Mouse (Mus musculus): Measurements from ENCODE around the gene Tmem245.

Tmem245 gene

GRCm38 (mm10) chr4:56856371-56856949 is 90.8 kb downstream of the Tmem245 start:
- POLR2A ChIA-PET: interaction anchor here in 2 of 4 experiments (0.8 to 3.4 kb wide), 10 partner anchors 9 to 93 kb away, joined by 3 to 29 read pairs (median 4); partner anchors contain the start of gene Ctnnal1 (in 2 of the 2)
- CTCF ChIA-PET: interaction anchor here in 1 of 4 experiments (1.3 kb wide), 1 partner anchor 9 kb away, joined by 4 read pairs; no protein-coding TSS in a partner anchor

- ChIA-PET POLR2A (interaction anchor here in 2 of 4 experiments (0.7 to 3.4 kb wide), 10 partner anchors 9 to 94 kb away, joined by 3 to 29 read pairs (median 4); partner anchors contain the start of gene Ctnnal1 (in 2 of the 2)), CTCF (interaction anchor here in 1 of 4 experiments (0.6 to 1.3 kb wide), 2 partner anchors 9 to 36 kb away, joined by 3 to 4 read pairs; no protein-coding TSS in a partner anchor)
Observed at GRCm38 (mm10) chr4:56855935-56856334, 91.3 kb downstream of the Tmem245 start.

GRCm38 (mm10) chr4:56850724-56851123 is 96.5 kb downstream of the Tmem245 start:
- ChIA-PET POLR2A (interaction anchor here in 1 of 4 experiments (0.9 to 2.3 kb wide), 3 partner anchors 10 to 48 kb away, joined by 3 to 7 read pairs (median 4); partner anchors contain the start of genes Elp1 and Fam206a), CTCF (interaction anchor here in 1 of 4 experiments (0.5 kb wide), 1 partner anchor 109 kb away, joined by 6 read pairs; no protein-coding TSS in a partner anchor)

GRCm38 (mm10) chr4:56848044-56848443 is 99.2 kb downstream of the Tmem245 start:
- CTCF ChIA-PET: interaction anchor here in 2 of 4 experiments (1.0 to 1.2 kb wide), 3 partner anchors 8 to 28 kb away, joined by 3 to 4 read pairs (median 3); no protein-coding TSS in a partner anchor

GRCm38 (mm10) chr4:56847400-56847799 is 99.8 kb downstream of the Tmem245 start:
- POLR2A ChIA-PET: interaction anchor here in 2 of 4 experiments (1.0 to 5.8 kb wide), 22 partner anchors 9 to 1373 kb away, joined by 3 to 31 read pairs (median 6); partner anchors contain the start of genes Ctnnal1 (in 2 of the 2), Elp1 (in 2 of the 2), Fam206a (in 2 of the 2) and Actl7b (in 1 of the 2)

More at GRCm38 (mm10) chr4:56848044-56848443, 99.2 kb downstream of the Tmem245 start:
- POLR2A ChIA-PET: interaction anchor here in 2 of 4 experiments (0.6 to 5.8 kb wide), 16 partner anchors 8 to 926 kb away, joined by 3 to 31 read pairs (median 5); partner anchors contain the start of genes Ctnnal1 (in 2 of the 2), Actl7b (in 1 of the 2), Elp1 (in 1 of the 2) and Fam206a (in 1 of the 2)

GRCm38 (mm10) chr4:56845896-56846533 is 101.2 kb downstream of the Tmem245 start:
- POLR2A ChIA-PET: interaction anchor here in 3 of 4 experiments (0.5 to 5.8 kb wide), 27 partner anchors 8 to 1368 kb away, joined by 3 to 31 read pairs (median 5); partner anchors contain the start of genes Ctnnal1 (in 2 of the 3), Elp1 (in 1 of the 3), Fam206a (in 1 of the 3) and Gm26657 (in 1 of the 3)
- CTCF ChIA-PET: interaction anchor here (0.6 to 1.8 kb wide), 14 partner anchors 8 to 1566 kb away, joined by 3 to 12 read pairs (median 3); partner anchors contain the start of gene Ctnnal1 (in 1 of the 4)

More at GRCm38 (mm10) chr4:56847400-56847799, 99.8 kb downstream of the Tmem245 start:
- CTCF ChIA-PET: interaction anchor here in 2 of 4 experiments (0.6 to 1.2 kb wide), 4 partner anchors 9 to 109 kb away, joined by 3 to 4 read pairs (median 4); no protein-coding TSS in a partner anchor

- CTCF ChIA-PET: interaction anchor here (0.6 to 1.8 kb wide), 9 partner anchors 9 to 281 kb away, joined by 3 to 15 read pairs (median 5); partner anchors contain the start of genes Ctnnal1 (in 1 of the 4), Elp1 (in 1 of the 4) and Fam206a (in 1 of the 4)
Observed at GRCm38 (mm10) chr4:56844911-56845310, 102.3 kb downstream of the Tmem245 start.

GRCm38 (mm10) chr4:56843963-56844362 is 103.3 kb downstream of the Tmem245 start:
- POLR2A ChIA-PET: interaction anchor here in 2 of 4 experiments (0.6 to 5.8 kb wide), 7 partner anchors 8 to 195 kb away, joined by 3 to 31 read pairs (median 4); partner anchors contain the start of genes Elp1 (in 1 of the 2) and Fam206a (in 1 of the 2)
- CTCF ChIA-PET: interaction anchor here in 2 of 4 experiments (0.9 to 1.5 kb wide), 3 partner anchors 9 to 88 kb away, joined by 3 to 4 read pairs (median 4); no protein-coding TSS in a partner anchor

More at GRCm38 (mm10) chr4:56844911-56845310, 102.3 kb downstream of the Tmem245 start:
- POLR2A ChIA-PET: interaction anchor here in 3 of 4 experiments (0.6 to 5.8 kb wide), 10 partner anchors 11 to 1365 kb away, joined by 3 to 31 read pairs (median 4); partner anchors contain the start of genes Elp1 (in 1 of the 3) and Fam206a (in 1 of the 3)

GRCm38 (mm10) chr4:56842501-56842900 is 104.7 kb downstream of the Tmem245 start:
- POLR2A ChIA-PET: interaction anchor here in 2 of 4 experiments (0.6 to 5.8 kb wide), 5 partner anchors 8 to 473 kb away, joined by 3 to 31 read pairs (median 3); partner anchors contain the start of genes Elp1 (in 2 of the 2), Fam206a (in 2 of the 2) and Ctnnal1 (in 1 of the 2)

GRCm38 (mm10) chr4:56840297-56840696 is 106.9 kb downstream of the Tmem245 start:
- CTCF ChIA-PET: no interaction called here

More at GRCm38 (mm10) chr4:56842501-56842900, 104.7 kb downstream of the Tmem245 start:
- CTCF ChIA-PET: interaction anchor here in 1 of 4 experiments (1.5 kb wide), 1 partner anchor 10 kb away, joined by 4 read pairs; no protein-coding TSS in a partner anchor

GRCm38 (mm10) chr4:56837661-56838060 is 109.6 kb downstream of the Tmem245 start:
- ChIA-PET POLR2A (no interaction called here), CTCF (interaction anchor here in 1 of 4 experiments (1.8 kb wide), 1 partner anchor 17 kb away, joined by 4 read pairs; no protein-coding TSS in a partner anchor)

More at GRCm38 (mm10) chr4:56840297-56840696, 106.9 kb downstream of the Tmem245 start:
- POLR2A ChIA-PET: interaction anchor here in 1 of 4 experiments (0.6 kb wide), 1 partner anchor 1384 kb away, joined by 3 read pairs; no protein-coding TSS in a partner anchor

- ChIA-PET POLR2A (interaction anchor here in 3 of 4 experiments (0.6 to 3.6 kb wide), 5 partner anchors 14 to 30 kb away, joined by 3 to 15 read pairs (median 4); partner anchors contain the start of genes Elp1 (in 2 of the 3) and Fam206a (in 2 of the 3)), CTCF (interaction anchor here in 2 of 4 experiments (0.7 to 1.4 kb wide), 2 partner anchors 12 to 69 kb away, joined by 3 to 5 read pairs; no protein-coding TSS in a partner anchor)
Observed at GRCm38 (mm10) chr4:56831998-56832397, 115.2 kb downstream of the Tmem245 start.

GRCm38 (mm10) chr4:56831013-56831609 is 116.1 kb downstream of the Tmem245 start:
- ChIA-PET POLR2A (interaction anchor here in 1 of 4 experiments (0.6 to 1.0 kb wide), 3 partner anchors 11 to 116 kb away, joined by 3 read pairs; no protein-coding TSS in a partner anchor), CTCF (interaction anchor here in 3 of 4 experiments (0.5 to 1.1 kb wide), 4 partner anchors 11 to 1019 kb away, joined by 3 to 6 read pairs (median 4); no protein-coding TSS in a partner anchor)

GRCm38 (mm10) chr4:56829511-56829921 is 117.7 kb downstream of the Tmem245 start:
- CTCF ChIA-PET: interaction anchor here in 1 of 4 experiments (1.5 kb wide), 1 partner anchor 9 kb away, joined by 6 read pairs; no protein-coding TSS in a partner anchor
- POLR2A ChIA-PET: interaction anchor here in 2 of 4 experiments (0.8 to 1.5 kb wide), 2 partner anchors 9 to 36 kb away, joined by 3 to 5 read pairs; partner anchors contain the start of gene Ctnnal1 (in 1 of the 2)

GRCm38 (mm10) chr4:56828932-56829331 is 118.3 kb downstream of the Tmem245 start:
- POLR2A ChIA-PET: interaction anchor here in 3 of 4 experiments (0.7 to 1.5 kb wide), 4 partner anchors 8 to 112 kb away, joined by 3 to 8 read pairs (median 4); partner anchors contain the start of gene Ctnnal1 (in 2 of the 3)
- CTCF ChIA-PET: interaction anchor here in 2 of 4 experiments (1.2 to 1.5 kb wide), 2 partner anchors 9 kb away, joined by 5 to 6 read pairs; no protein-coding TSS in a partner anchor

GRCm38 (mm10) chr4:56824231-56824630 is 123.0 kb downstream of the Tmem245 start:
- CTCF ChIA-PET: interaction anchor here in 2 of 4 experiments (0.7 to 1.0 kb wide), 3 partner anchors 21 to 52 kb away, joined by 3 to 5 read pairs (median 3); no protein-coding TSS in a partner anchor
- POLR2A ChIA-PET: interaction anchor here in 1 of 4 experiments (0.9 to 2.2 kb wide), 3 partner anchors 9 to 15 kb away, joined by 3 to 7 read pairs (median 4); no protein-coding TSS in a partner anchor

Measured in embryonic stem cell, embryonic (primary cell).